Mouse (Mus musculus) heart, embryonic 13.5 days (tissue): ENCODE data around the gene Chd9. TPM values are rescaled to one million over a fixed set of nuclear protein-coding genes. Genes with fewer than 3 reads are reported as not detected.
A peak's percentile ranks its signal among the peaks of the same experiment; 100 is the strongest.
"Not testable (repeated sequence)": the region's sequence is repeated elsewhere in the genome, so short reads cannot be mapped to it uniquely, and the experiment has no call there.

Source experiments
- ATAC-seq: fragments of 200-750 bp; cut with Nextera tagmentation; 2 replicates; pipeline ENCODE4 v1.8.0; 2017; ENCODE audit warnings: moderate TSS enrichment; ENCODE audit not compliant: insufficient number of reproducible peaks, low FRiP score, low TSS enrichment; ENCODE audit errors: extremely low read depth
- H3K27ac ChIP-seq: fragments of 300-500 bp; sonication (generic); replicated peaks from 2 replicates; pipeline ENCODE4 v1.5.1; 2015; ENCODE audit warnings: moderate library complexity, mild to moderate bottlenecking, inconsistent platforms
- H3K27me3 ChIP-seq: fragments of 300-500 bp; sonication (generic); replicated peaks from 2 replicates; pipeline ENCODE4 v1.6.1; 2015; ENCODE audit warnings: mild to moderate bottlenecking, inconsistent platforms
- H3K36me3 ChIP-seq: fragments of 300-500 bp; sonication (generic); 2 replicates; pipeline ENCODE4 v1.6.1; 2015; ENCODE audit warnings: mild to moderate bottlenecking, inconsistent platforms
- H3K4me1 ChIP-seq: fragments of 300-500 bp; sonication (generic); 2 replicates; pipeline ENCODE4 v1.6.1; 2015; ENCODE audit warnings: inconsistent platforms
- H3K4me2 ChIP-seq: fragments of 300-500 bp; sonication (generic); 2 replicates; pipeline ENCODE4 v1.6.1; 2015; ENCODE audit warnings: inconsistent platforms, mild to moderate bottlenecking, moderate library complexity
- H3K4me3 ChIP-seq: fragments of 300-500 bp; sonication (generic); 2 replicates; pipeline ENCODE4 v1.5.1; 2015; ENCODE audit warnings: moderate library complexity, mild to moderate bottlenecking, inconsistent platforms
- H3K9ac ChIP-seq: fragments of 300-500 bp; sonication (generic); 2 replicates; pipeline ENCODE4 v1.6.1; 2015; ENCODE audit warnings: inconsistent platforms, mild to moderate bottlenecking, moderate library complexity
- H3K9me3 ChIP-seq: fragments of 300-500 bp; sonication (generic); 2 replicates; pipeline ENCODE4 v1.6.1; 2016; ENCODE audit warnings: inconsistent platforms
- WGBS: fragments of 180-500 bp; shearing (Covaris S2); methylation state at CpG from one replicate; pipeline ENCODE4 v1.1.7; 2015; ENCODE audit warnings: mixed read lengths; 5-methylcytosine and 5-hydroxymethylcytosine counted together
- polyA plus RNA-seq: library from polyadenylated mRNA; unstranded; fragments of >200 nt; fragmentation: Nextera tagmentation; extraction: Ambion mirVana; gene quantifications from 2 replicates; pipeline ENCODE4 v1.2.1, GENCODE M21; 2015

Chd9 gene
- polyA plus RNA-seq, 1 experiment from 2014 or later = 42.3 TPM

DNA sequence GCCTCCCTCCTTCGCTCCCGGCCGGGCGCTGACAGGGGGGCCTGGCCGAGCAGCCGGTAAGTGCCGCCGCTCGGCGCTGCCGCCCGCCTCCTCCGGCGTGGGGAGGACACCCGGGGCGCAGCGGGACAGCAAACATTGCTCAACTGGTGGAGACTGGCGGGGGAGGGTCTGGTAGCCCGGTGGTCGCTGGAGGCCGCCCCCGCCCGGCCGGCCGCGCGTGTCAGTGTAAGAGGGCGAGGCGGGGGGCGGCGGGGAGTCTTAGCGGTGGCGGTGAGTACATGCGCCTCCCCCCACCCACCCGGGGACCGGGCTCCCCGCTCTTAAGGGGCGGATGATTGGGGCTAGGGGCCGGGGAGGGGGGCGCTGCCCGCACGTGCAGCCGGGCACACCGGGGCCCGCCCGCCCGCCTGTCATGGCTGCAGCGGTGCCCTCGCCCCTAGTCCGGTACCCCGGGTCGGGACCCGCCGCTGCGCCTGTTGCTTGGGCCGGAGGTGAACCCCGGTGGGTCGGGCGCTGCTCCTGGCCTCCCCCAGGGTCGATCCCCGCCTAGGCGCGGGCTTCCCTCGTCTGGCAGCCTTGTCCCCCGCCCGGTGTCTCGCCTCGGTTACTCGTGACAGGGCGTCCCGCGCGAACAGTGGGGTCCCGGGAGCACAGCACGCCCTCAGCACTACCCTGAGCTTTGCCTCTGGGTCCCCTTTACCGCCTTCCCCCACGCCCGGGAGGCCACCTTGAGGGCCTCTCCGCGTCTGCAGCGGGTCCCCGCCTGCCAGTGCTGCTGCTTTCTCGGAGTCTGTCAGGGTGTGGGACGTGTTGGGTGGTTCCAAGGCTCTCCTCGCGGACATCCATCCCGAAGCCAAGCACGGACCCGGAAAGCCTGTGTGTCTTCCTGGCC, 80.7 kb downstream of the Chd9 start:
- Histone ChIP-seq H3K27ac (peak overlapping the region; percentile 85), H3K9me3 (no peaks in the 10 kb centered on the region), H3K4me2 (peak overlapping the region; percentile 95), H3K4me1 (peaks cover 10% of the 10 kb centered on the region; the same call in 1 of the 2 replicates), H3K9ac (peak overlapping the region; percentile 88), H3K27me3 (no peaks in the 10 kb centered on the region), H3K4me3 (peak overlapping the region; percentile 87), H3K36me3 (no peaks in the 10 kb centered on the region)
- peak; percentile 16 for ATAC-seq
- WGBS = under 1% methylated on average over 75 of the region's 89 CpGs

DNA sequence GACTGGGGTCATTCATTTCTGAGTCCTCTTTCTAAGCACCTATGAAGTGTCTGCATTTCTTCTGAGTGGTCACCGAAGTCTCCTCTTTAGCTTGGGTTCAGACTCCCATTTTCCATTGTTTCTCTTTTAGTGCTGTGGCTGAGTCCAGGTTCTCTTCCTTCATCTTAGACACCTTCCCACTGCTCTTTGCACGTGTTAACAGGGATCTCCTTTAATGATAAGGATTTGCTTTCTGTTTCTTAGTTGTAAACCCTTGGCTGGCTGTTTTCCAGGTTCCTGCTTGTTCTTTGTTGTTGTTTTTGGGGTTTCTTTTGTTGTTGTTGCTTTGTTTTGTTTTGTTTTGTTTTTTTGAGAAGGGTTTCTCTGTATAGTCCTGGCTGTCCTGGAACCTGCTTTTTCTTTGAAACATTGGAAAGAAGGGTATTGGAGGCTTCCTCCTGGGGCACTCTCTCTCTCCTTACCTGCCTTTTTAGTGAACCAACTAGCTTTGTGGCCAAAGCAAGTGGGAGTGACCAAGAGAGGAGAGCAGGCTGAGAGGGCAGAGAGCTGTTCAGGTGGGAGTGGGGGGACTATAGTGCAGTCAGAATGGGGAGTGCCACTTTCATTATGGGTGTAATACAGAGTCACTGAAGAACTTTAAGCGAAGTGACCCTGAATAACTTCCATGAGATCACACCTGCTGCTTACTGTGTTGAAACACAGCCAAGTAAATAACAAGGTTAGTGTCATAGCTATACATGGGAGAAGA, 95.2 kb downstream of the Chd9 start:
- Histone ChIP-seq H3K4me1 (no peaks in the 10 kb centered on the region), H3K27me3 (no peaks in the 10 kb centered on the region), H3K9ac (no peak overlapping the region), H3K27ac (no peak overlapping the region), H3K4me3 (no peak overlapping the region), H3K9me3 (no peaks in the 10 kb centered on the region), H3K36me3 (peaks cover 3% of the 10 kb centered on the region; the same call in 1 of the 2 replicates), H3K4me2 (no peak overlapping the region)
- WGBS = 62% methylated on average over 3 of the region's 3 CpGs
- ATAC-seq = no peak

DNA sequence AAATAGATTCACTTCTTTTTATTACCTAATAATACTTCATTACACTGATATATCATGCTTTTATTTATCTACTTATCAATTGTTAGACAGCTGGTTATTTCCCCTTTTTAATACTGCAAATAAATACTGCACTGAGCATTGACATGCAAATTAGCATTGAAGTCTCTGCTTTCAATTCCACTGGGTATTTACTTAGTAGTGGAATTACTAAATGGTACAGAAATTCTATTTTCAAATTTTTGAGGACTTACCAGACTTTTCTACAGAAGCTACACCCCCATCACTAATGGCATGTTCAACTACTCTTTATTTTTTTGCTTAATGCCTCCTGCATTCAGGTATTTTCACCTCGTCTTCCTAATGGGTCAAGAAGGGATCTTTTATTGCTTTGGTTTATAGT, 100.3 kb downstream of the Chd9 start:
- H3K36me3 ChIP-seq = peaks cover 14% of the 10 kb centered on the region
- no peak overlapping the region for H3K4me3 ChIP-seq
- 75% methylated on average over 1 of the region's 1 CpGs for WGBS
- H3K9me3 ChIP-seq = no peaks in the 10 kb centered on the region
- no peak overlapping the region for H3K4me2 ChIP-seq
- no peak overlapping the region for H3K9ac ChIP-seq
- H3K27ac ChIP-seq = no peak overlapping the region
- H3K27me3 ChIP-seq = no peaks in the 10 kb centered on the region
- no peak for ATAC-seq
- no peaks in the 10 kb centered on the region for H3K4me1 ChIP-seq

DNA sequence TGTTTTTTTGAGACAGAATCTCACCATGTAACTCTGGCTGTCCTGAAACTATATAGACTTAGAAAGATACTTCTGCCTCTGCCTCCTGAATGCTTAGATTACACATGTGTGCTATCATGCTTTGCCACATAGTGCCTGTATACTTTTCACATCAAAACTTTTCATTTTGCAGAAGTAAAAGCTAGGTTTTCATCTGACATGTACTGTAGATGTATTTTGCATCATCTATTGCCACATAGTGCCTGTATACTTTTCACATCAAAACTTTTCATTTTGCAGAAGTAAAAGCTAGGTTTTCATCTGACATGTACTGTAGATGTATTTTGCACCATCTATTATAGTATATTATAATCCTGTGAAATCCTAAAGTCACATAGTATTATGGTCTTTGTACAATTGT, 102.0 kb downstream of the Chd9 start:
- not testable (repeated sequence) for H3K27ac ChIP-seq, H3K27me3 ChIP-seq, H3K9me3 ChIP-seq, ATAC-seq, H3K4me3 ChIP-seq, H3K4me1 ChIP-seq, H3K4me2 ChIP-seq, H3K9ac ChIP-seq
- peaks cover 19% of the 10 kb centered on the region for H3K36me3 ChIP-seq

DNA sequence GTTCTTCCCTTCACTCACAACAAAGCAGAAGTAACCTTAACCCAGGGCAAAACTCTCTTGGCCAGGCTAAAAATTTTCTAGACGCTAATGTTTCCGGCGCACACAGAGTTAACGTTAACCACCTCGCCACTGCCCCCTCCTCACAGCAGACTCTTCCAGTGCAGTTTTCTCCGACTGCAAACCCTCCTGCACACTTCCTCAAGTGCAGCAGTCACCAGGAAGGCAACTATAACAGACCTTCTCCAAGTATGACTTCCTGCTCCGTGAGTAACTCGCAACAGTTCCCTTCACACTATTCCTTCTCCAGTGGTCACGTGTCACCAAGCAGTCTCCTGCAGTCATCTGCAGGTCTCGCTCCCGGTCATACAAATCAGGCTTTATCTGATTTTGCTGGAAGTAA, 104.8 kb downstream of the Chd9 start:
- ATAC-seq = no peak
- 58% methylated on average over 11 of the region's 11 CpGs for WGBS
- H3K9ac ChIP-seq = no peak overlapping the region
- no peaks in the 10 kb centered on the region for H3K9me3 ChIP-seq
- no peak overlapping the region for H3K4me3 ChIP-seq
- no peak overlapping the region for H3K4me2 ChIP-seq
- H3K27ac ChIP-seq = no peak overlapping the region
- peaks cover 28% of the 10 kb centered on the region for H3K36me3 ChIP-seq
- no peaks in the 10 kb centered on the region for H3K4me1 ChIP-seq
- no peaks in the 10 kb centered on the region for H3K27me3 ChIP-seq

DNA sequence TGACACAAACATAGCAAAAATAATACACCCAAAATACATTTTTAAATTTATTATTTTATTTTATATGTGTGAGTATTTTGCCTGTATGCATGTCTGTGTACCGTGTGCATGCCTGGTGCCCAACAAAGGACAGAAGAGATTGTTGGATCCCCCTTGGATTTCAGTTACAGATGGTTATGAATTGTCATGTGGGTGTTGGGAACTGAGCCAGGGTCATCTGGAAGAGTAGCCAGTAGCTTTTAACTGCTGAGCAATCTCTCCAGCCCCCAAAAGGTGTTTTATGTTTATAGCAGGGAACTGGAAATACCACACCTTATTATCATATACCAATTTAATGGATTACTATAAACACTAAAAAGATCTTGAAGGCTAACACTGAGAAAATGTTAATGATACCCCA, 106.6 kb downstream of the Chd9 start:
- ATAC-seq = no peak
- no peak overlapping the region for H3K4me3 ChIP-seq
- H3K4me1 ChIP-seq = 0 out of 2 replicates have a peak, but pooled peaks cover under 1% of the 10 kb centered on the region
- H3K27me3 ChIP-seq = no peaks in the 10 kb centered on the region
- H3K9ac ChIP-seq = no peak overlapping the region
- peaks cover 30% of the 10 kb centered on the region for H3K36me3 ChIP-seq
- H3K4me2 ChIP-seq = no peak overlapping the region
- WGBS = 85% methylated on average over 1 of the region's 1 CpGs
- no peak overlapping the region for H3K27ac ChIP-seq
- no peaks in the 10 kb centered on the region for H3K9me3 ChIP-seq

DNA sequence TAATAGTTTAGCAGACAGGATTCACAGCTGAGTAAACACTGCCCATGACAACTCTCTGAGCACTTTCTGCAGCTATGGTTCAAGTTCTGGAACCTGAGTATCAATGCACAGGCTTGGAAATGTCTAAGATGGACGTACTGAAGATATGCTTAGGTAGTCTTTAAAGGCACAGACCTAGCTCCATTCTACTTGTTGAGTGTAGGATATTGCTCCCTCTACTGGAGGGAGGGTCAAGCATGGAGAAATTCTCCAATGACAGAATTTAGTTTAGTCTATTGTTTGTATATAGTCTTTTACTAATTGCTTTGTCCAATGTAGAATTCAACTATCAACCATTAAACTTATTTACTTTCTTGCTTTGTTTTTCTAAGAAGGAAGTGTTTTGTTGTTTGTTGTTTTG, 108.7 kb downstream of the Chd9 start:
- no peak overlapping the region for H3K4me2 ChIP-seq

DNA sequence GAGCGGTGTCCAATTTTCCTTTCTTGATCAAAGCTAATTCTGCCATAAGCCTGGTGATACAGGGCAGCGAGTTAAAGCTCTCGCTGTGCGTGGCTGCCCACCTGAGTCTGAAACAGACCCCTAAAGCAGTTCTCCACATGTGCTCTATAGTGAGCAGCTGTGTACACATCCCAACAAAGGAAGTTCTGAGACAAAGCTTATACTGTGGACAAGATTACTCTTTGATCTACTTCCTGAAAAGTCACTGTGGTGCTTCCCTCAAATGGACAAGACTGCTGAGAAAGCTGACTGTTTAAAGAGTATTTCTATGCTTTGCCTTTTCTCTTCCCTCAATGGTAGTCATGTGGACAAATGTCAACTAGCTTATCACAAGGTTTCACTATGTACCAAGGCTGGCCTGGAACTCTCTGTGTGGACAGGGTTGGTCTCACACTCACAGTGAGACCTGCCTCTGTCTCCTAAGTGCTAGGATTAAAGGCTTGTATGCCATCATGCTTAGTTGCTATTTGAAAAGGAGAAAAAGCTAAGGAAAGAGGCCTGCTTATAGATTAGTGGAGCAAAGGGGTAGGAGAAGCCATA, 110.3 kb downstream of the Chd9 start:
- Histone ChIP-seq H3K4me2 (no peak overlapping the region), H3K4me1 (0 out of 2 replicates have a peak, but pooled peaks cover 4% of the 10 kb centered on the region), H3K9me3 (no peaks in the 10 kb centered on the region), H3K4me3 (no peak overlapping the region), H3K27ac (no peak overlapping the region), H3K27me3 (no peaks in the 10 kb centered on the region), H3K36me3 (peaks cover 15% of the 10 kb centered on the region), H3K9ac (no peak overlapping the region)
- no peak for ATAC-seq
- 81% methylated on average over 4 of the region's 4 CpGs for WGBS

More for the DNA sequence above, 108.7 kb downstream of the Chd9 start:
- 0 out of 2 replicates have a peak, but pooled peaks cover 4% of the 10 kb centered on the region for H3K4me1 ChIP-seq
- H3K27me3 ChIP-seq = no peaks in the 10 kb centered on the region
- no peak overlapping the region for H3K27ac ChIP-seq
- no peak overlapping the region for H3K4me3 ChIP-seq
- no peak overlapping the region for H3K9ac ChIP-seq
- ATAC-seq = no peak
- WGBS = 41% methylated on average over 1 of the region's 1 CpGs
- H3K9me3 ChIP-seq = no peaks in the 10 kb centered on the region
- H3K36me3 ChIP-seq = peaks cover 30% of the 10 kb centered on the region

DNA sequence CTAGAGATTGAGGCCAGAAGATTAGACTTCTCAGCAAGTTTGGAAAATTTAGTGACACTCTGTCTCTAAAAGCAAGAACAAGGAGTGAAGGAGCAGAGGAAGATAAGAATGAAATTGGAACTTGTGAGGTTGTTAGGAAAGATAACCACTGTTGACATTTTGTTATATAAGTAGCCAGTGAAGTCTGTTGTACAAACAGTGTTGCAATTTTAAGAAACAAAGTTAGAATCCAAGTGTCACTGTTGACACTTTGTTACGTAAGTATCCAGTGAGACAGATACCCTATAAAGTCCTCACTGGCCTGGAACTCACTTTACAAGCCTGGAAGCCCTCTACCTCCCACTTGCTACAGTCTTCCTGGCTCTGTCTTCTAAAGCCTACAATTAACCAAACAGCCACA, 111.7 kb downstream of the Chd9 start:
- no peak overlapping the region for H3K4me3 ChIP-seq
- no peaks in the 10 kb centered on the region for H3K27me3 ChIP-seq
- H3K9ac ChIP-seq = no peak overlapping the region
- no peak overlapping the region for H3K27ac ChIP-seq
- H3K4me2 ChIP-seq = no peak overlapping the region
- H3K36me3 ChIP-seq = peaks cover 11% of the 10 kb centered on the region; the same call in 1 of the 2 replicates
- WGBS = 56% methylated on average over 1 of the region's 1 CpGs
- ATAC-seq = no peak
- H3K4me1 ChIP-seq = 0 out of 2 replicates have a peak, but pooled peaks cover 4% of the 10 kb centered on the region
- no peaks in the 10 kb centered on the region for H3K9me3 ChIP-seq

DNA sequence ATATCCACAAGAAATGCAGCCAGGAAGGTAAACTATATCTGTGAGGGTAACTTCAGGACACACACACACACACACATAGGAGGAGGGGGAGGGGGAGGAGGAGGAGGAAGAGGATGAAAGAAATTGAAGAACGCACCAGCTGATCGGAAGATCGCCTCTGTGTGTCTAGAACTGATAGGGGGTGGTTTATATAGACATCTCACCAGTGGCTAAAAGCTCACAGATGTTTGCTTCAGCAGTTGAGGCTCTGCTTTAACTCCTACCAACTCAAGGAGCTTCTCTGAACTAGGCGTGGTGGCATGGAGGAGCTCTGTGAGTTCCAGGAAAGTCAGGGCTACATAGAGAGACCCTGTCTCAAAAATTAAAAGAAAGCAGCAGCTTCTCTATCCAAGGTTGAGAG, 115.6 kb downstream of the Chd9 start:
- H3K4me3 ChIP-seq = no peak overlapping the region
- 0 out of 2 replicates have a peak, but pooled peaks cover 2% of the 10 kb centered on the region for H3K36me3 ChIP-seq
- no peak overlapping the region for H3K9ac ChIP-seq
- H3K27ac ChIP-seq = no peak overlapping the region
- 72% methylated on average over 4 of the region's 4 CpGs for WGBS
- ATAC-seq = no peak
- H3K4me1 ChIP-seq = 0 out of 2 replicates have a peak, but pooled peaks cover 4% of the 10 kb centered on the region
- H3K9me3 ChIP-seq = no peaks in the 10 kb centered on the region
- no peaks in the 10 kb centered on the region for H3K27me3 ChIP-seq
- no peak overlapping the region for H3K4me2 ChIP-seq
